Mouse (Mus musculus): ENCODE data around the gene Gm11172. TPM values are rescaled to one million over a fixed set of nuclear protein-coding genes. Genes with fewer than 3 reads are reported as not detected.
"Not testable (repeated sequence)": the region's sequence is repeated elsewhere in the genome, so short reads cannot be mapped to it uniquely, and the experiment has no call there.

Gm11172 gene
- polyA plus RNA-seq, 1 experiment, result not detected

GRCm38 (mm10) chr16:10782377-10783151 lies 30.2 kb upstream of the Gm11172 start:
- Histone ChIP-seq H3K4me1 (ENCODE audit: control insufficient read depth, insufficient read depth, insufficient read length, low read length) (no peaks in the 10 kb centered on the region), H3K27ac (replicated peaks; ENCODE audit: low read depth, low read length) (no peak overlapping the region), H3K4me3 (ENCODE audit: insufficient read depth, low read depth, low read length) (no peak overlapping the region)

GRCm38 (mm10) chr16:10783152-10783434 lies 29.6 kb upstream of the Gm11172 start:
- Histone ChIP-seq H3K27ac (replicated peaks; ENCODE audit: low read depth, low read length) (no peak overlapping the region), H3K4me3 (ENCODE audit: insufficient read depth, low read depth, low read length) (no peak overlapping the region), H3K4me1 (ENCODE audit: control insufficient read depth, insufficient read depth, insufficient read length, low read length) (no peaks in the 10 kb centered on the region)

GRCm38 (mm10) chr16:10783451-10783850 lies 29.3 kb upstream of the Gm11172 start:
- H3K27ac ChIP-seq (replicated peaks; ENCODE audit: low read depth, low read length), result no peak overlapping the region
- no peak overlapping the region for H3K4me3 ChIP-seq (ENCODE audit: insufficient read depth, low read depth, low read length)
- H3K4me1 ChIP-seq (ENCODE audit: control insufficient read depth, insufficient read depth, insufficient read length, low read length), result no peaks in the 10 kb centered on the region

- Histone ChIP-seq H3K4me1 (ENCODE audit: control insufficient read depth, insufficient read depth, insufficient read length, low read length) (no peaks in the 10 kb centered on the region), H3K27ac (replicated peaks; ENCODE audit: low read depth, low read length) (no peak overlapping the region), H3K4me3 (ENCODE audit: insufficient read depth, low read depth, low read length) (peak overlapping the region; percentile 74)
Observed at GRCm38 (mm10) chr16:10783883-10784792, 28.6 kb upstream of the Gm11172 start.

- H3K4me3 ChIP-seq (ENCODE audit: insufficient read depth, low read depth, low read length), result peak overlapping the region; percentile 92
- H3K4me1 ChIP-seq (ENCODE audit: control insufficient read depth, insufficient read depth, insufficient read length, low read length), result no peaks in the 10 kb centered on the region
- H3K27ac ChIP-seq (replicated peaks; ENCODE audit: low read depth, low read length), result peak overlapping the region; percentile 40
Observed at GRCm38 (mm10) chr16:10784793-10785370, 27.8 kb upstream of the Gm11172 start.

- Histone ChIP-seq H3K4me1 (ENCODE audit: control insufficient read depth, insufficient read depth, insufficient read length, low read length) (no peaks in the 10 kb centered on the region), H3K27ac (replicated peaks; ENCODE audit: low read depth, low read length) (peak within 1 kb of the TSS; percentile 92), H3K4me3 (ENCODE audit: insufficient read depth, low read depth, low read length) (peak within 1 kb of the TSS; percentile 92)
Observed at GRCm38 (mm10) chr16:10785371-10786231, 27.1 kb upstream of the Gm11172 start, which contains the start of gene Socs1. TSS of gene Socs1 (minus strand) at chr16:10785536.

GRCm38 (mm10) chr16:10786288-10786687 lies 26.4 kb upstream of the Gm11172 start:
- H3K27ac ChIP-seq (replicated peaks; ENCODE audit: low read depth, low read length), result peak overlapping the region; percentile 92

GRCm38 (mm10) chr16:10786782-10787547 lies 25.8 kb upstream of the Gm11172 start:
- Histone ChIP-seq H3K4me1 (ENCODE audit: control insufficient read depth, insufficient read depth, insufficient read length, low read length) (no peaks in the 10 kb centered on the region), H3K27ac (replicated peaks; ENCODE audit: low read depth, low read length) (no peak overlapping the region), H3K4me3 (ENCODE audit: insufficient read depth, low read depth, low read length) (no peak overlapping the region)

More at GRCm38 (mm10) chr16:10786288-10786687, 26.4 kb upstream of the Gm11172 start:
- peak overlapping the region; percentile 92 for H3K4me3 ChIP-seq (ENCODE audit: insufficient read depth, low read depth, low read length)
- H3K4me1 ChIP-seq (ENCODE audit: control insufficient read depth, insufficient read depth, insufficient read length, low read length), result no peaks in the 10 kb centered on the region

GRCm38 (mm10) chr16:10787548-10788058 lies 25.1 kb upstream of the Gm11172 start:
- Histone ChIP-seq H3K4me3 (ENCODE audit: insufficient read depth, low read depth, low read length) (no peak overlapping the region), H3K4me1 (ENCODE audit: control insufficient read depth, insufficient read depth, insufficient read length, low read length) (no peaks in the 10 kb centered on the region), H3K27ac (replicated peaks; ENCODE audit: low read depth, low read length) (no peak overlapping the region)

- Histone ChIP-seq H3K4me1 (ENCODE audit: control insufficient read depth, insufficient read depth, insufficient read length, low read length) (no peaks in the 10 kb centered on the region), H3K27ac (replicated peaks; ENCODE audit: low read depth, low read length) (no peak within 1 kb of the TSS), H3K4me3 (ENCODE audit: insufficient read depth, low read depth, low read length) (no peak within 1 kb of the TSS)
Observed at GRCm38 (mm10) chr16:10788271-10788670, 24.4 kb upstream of the Gm11172 start, which contains the start of gene Tnp2. TSS of gene Tnp2 (minus strand) at chr16:10788660.

GRCm38 (mm10) chr16:10788866-10789265 lies 23.8 kb upstream of the Gm11172 start:
- Histone ChIP-seq H3K4me3 (ENCODE audit: insufficient read depth, low read depth, low read length) (no peak overlapping the region), H3K27ac (replicated peaks; ENCODE audit: low read depth, low read length) (no peak overlapping the region), H3K4me1 (ENCODE audit: control insufficient read depth, insufficient read depth, insufficient read length, low read length) (no peaks in the 10 kb centered on the region)

GRCm38 (mm10) chr16:10790702-10791101 lies 22.0 kb upstream of the Gm11172 start, which contains the start of gene Prm3:
TSS of gene Prm3 (minus strand) at chr16:10790914.
- H3K4me1 ChIP-seq (ENCODE audit: control insufficient read depth, insufficient read depth, insufficient read length, low read length), result no peaks in the 10 kb centered on the region
- H3K4me3 ChIP-seq (ENCODE audit: insufficient read depth, low read depth, low read length), result no peak within 1 kb of the TSS
- H3K27ac ChIP-seq (replicated peaks; ENCODE audit: low read depth, low read length), result no peak within 1 kb of the TSS

- Histone ChIP-seq H3K4me3 (ENCODE audit: insufficient read depth, low read depth, low read length) (no peak within 1 kb of the TSS), H3K4me1 (ENCODE audit: control insufficient read depth, insufficient read depth, insufficient read length, low read length) (no peaks in the 10 kb centered on the region), H3K27ac (replicated peaks; ENCODE audit: low read depth, low read length) (no peak within 1 kb of the TSS)
Observed at GRCm38 (mm10) chr16:10796034-10796433, 16.7 kb upstream of the Gm11172 start, which contains the start of gene Prm2. TSS of gene Prm2 (minus strand) at chr16:10796134.

GRCm38 (mm10) chr16:10802420-10802819 lies 10.3 kb upstream of the Gm11172 start:
- not testable (repeated sequence) for H3K4me1 ChIP-seq (ENCODE audit: control insufficient read depth, insufficient read depth, insufficient read length, low read length); H3K4me3 ChIP-seq (ENCODE audit: insufficient read depth, low read depth, low read length)

More at GRCm38 (mm10) chr16:10802420-10802819, 10.3 kb upstream of the Gm11172 start:
- not testable (repeated sequence) for H3K27ac ChIP-seq (replicated peaks; ENCODE audit: low read depth, low read length)

Measured in brown adipose tissue, adult 24 weeks (tissue).